Mouse (Mus musculus): ENCODE measurements around the gene Dnajb3.
"Not testable (repeated sequence)": the region's sequence is repeated elsewhere in the genome, so short reads cannot be mapped to it uniquely, and the experiment has no call there.

The Dnajb3 gene

GRCm38 (mm10) chr1:88217144-88217543, 11.6 kb upstream of the Dnajb3 start:
- no peak for DNase-seq (ENCODE audit: low read depth in 2 of 2, low spot score in 2 of 2)

DNA sequence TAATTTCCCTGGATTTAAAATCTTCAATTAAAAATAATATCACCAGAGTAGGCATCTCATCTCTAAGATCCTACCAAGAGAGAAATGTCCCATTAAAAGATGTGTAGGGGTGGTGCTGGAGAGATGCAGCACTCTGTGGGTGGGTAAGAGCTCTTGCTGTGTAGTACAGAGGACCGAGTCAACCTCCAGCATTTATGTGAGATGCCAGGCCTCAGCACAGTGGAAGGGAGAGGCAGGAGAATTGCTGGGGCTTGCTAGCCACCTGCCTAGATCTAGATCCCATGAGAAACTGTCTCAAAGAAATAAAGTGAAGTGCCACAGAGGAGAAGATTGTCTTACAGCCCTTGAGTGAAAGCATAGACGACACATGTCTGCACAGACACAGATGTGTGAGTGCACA, 11.0 kb upstream of the Dnajb3 start:
- no peak for DNase-seq (ENCODE audit: low read depth in 2 of 2, low spot score in 2 of 2)

DNA sequence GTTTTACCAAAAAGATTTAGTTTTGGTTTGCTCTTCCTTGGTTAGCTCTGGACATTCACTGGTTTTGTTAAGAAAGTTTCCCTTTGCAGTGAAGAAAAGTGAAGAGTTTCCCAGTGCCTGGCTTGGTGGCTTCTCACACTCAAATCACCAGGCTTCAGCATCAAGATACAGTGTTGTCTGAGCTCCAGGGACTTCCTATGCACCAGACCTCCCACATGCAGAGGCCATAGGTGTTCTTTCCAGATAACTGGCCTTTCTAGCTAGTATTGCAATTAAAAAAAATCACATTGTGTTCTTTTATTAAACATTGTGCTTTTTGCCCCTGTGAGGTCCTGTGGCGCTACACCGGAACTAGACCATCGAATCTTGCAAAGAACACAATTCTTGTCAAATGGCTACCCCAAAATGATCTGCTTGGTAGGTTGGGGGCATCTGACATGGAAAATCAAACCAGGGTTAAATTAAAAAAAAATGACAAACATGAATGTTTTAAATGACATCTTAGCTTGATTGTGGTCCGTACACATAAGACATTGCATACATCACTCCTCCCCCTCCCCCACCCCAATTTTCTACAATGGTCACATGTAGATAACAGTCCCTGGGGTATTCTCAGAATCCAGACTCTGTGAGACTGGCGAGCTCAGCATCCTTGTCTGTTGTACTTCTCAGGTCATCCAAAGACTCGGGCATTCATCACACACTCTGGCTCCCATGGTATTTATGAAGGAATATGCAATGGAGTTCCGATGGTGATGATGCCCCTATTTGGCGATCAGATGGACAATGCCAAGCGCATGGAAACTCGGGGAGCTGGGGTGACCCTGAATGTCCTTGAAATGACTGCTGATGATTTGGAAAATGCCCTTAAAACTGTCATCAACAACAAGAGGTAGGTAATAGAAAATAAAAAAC, 10.1 kb upstream of the Dnajb3 start:
- peak in 1 of 2 experiments; percentile 1 for DNase-seq (ENCODE audit: low read depth in 2 of 2, low spot score in 2 of 2)

- DNase-seq (ENCODE audit: low read depth in 2 of 2, low spot score in 2 of 2), result no peak
Measured at GRCm38 (mm10) chr1:88214462-88214952, 8.9 kb upstream of the Dnajb3 start.

DNA sequence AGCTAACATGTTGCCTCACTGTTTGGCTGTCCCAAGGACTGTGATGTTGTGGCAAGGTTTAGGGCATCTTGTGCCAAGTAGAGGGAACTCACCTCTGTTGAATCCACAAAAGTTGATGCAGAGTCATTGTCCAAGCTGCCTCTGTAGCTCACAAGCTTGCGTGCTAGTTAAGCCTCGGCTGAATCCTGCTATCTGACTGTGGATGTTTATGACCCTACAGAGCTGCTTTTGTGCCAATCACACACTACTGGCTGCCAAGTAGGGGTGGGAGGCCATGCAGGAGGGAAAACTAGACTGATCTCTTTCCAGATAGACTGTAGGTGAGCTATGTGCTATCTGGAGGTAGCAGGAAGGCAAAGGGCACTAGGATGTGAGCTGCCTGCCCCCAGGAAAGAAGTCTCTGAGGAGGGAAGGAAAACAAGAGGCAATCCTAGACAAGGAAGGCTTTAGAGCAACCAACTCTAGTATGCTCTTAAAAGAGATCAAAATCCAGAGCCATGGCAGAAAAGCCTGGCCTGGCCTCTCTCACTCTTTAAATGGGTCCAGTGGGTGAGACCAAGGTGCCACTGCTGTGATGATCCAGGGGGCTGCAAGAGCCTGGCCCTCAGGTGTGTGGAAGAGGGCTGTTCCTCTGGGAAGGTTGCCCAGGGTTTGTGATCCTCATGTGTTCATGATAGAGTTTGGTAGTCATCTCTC, 8.3 kb upstream of the Dnajb3 start:
- DNase-seq (ENCODE audit: low read depth in 2 of 2, low spot score in 2 of 2), result peak in 1 of 2 experiments; percentile 1

DNA sequence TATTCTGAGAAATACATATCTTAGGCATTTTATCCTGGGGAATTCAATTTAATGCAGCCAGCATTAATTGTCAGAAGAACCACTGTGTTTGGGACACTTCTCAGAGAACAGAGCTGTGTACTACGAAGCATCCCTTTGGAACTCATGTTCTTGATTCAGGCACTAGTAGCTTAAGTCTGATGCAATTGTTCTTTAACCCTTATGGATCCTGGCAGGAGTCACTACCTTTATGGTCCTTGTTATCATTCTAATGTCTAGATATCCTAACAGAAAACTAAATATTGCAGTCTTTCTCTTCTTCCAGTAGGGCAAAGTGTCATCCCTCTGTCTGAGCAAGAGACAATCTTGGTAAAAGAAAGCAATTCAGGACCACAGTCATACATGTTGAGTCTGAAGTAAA, 7.5 kb upstream of the Dnajb3 start:
- no peak for DNase-seq (ENCODE audit: low read depth in 2 of 2, low spot score in 2 of 2)

DNA sequence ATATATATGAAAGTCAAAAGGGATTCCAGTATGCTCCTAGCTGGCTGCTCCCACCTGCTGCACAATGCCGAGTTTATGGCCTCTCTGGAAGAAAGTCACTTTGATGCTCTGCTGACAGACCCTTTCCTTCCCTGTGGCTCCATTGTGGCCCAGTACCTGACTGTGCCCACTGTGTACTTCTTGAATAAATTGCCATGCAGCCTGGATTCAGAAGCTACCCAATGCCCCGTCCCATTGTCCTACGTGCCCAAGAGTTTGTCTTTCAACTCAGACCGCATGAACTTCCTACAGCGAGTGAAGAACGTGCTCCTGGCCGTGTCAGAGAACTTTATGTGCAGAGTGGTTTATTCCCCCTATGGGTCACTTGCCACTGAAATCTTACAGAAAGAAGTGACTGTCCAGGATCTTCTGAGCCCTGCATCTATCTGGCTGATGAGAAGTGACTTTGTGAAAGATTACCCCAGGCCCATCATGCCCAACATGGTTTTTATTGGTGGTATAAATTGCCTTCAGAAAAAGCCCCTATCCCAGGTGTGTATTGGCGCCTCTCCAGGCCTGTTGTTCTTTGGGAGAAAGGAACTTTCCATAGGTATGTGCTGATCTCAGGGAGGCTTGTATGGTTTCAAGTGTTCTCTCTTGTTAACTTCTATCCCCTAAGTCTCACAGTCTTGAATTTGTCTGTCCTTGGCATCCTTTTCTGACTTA, 6.9 kb upstream of the Dnajb3 start:
- no peak for DNase-seq (ENCODE audit: low read depth in 2 of 2, low spot score in 2 of 2)

GRCm38 (mm10) chr1:88211812-88212211, 6.2 kb upstream of the Dnajb3 start, which contains the start of gene Ugt1a1:
TSS of gene Ugt1a1 (plus strand) at chr1:88211959.
- DNase-seq (ENCODE audit: low read depth in 2 of 2, low spot score in 2 of 2), result peak in 1 of 2 experiments; percentile 0

GRCm38 (mm10) chr1:88206843-88207479, 1.4 kb upstream of the Dnajb3 start:
- DNase-seq (ENCODE audit: low read depth in 2 of 2, low spot score in 2 of 2), result no peak

DNA sequence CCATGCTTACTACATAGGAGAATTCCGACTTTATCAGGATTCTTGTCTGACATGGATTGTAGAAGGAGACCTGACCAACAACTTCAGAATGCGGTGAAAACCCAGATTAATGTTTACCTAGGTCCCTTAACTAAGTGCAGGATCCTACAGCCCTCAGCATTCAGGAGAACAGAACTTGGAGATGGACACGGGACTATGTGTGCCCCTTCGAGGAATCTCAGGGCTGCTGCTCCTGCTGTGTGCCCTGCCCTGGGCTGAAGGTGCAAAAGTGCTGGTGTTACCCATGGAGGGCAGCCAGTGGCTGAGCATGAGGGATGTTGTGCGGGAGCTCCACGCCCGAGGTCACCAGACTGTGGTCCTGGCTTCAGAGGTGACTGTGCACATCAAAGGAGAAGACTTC, 5.1 kb downstream of the Dnajb3 start, which contains the start of gene Ugt1a2:
Ugt1a2 (plus strand) TSS at position 146 of the 400 bp plus-strand sequence.
- no peak for DNase-seq (ENCODE audit: low read depth in 2 of 2, low spot score in 2 of 2)

DNA sequence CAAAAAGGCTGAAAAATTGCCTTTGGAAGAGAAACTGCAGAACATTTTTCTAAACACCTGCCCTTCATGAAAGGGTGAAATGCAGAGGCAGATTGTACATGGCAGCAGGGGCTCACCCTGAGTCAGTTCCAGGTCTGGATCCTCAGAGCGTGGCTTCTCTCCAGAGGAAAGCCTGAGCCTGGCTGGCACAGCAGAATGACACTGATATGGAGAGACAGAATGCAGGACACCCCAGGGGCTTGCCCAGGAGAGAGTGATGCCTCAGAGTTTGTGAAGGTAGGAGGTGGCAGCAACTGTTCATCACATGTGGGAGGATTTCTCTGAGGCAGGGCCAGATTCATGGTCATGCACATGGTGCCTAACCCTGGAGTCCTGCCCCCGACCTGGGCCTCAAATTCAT, 5.6 kb downstream of the Dnajb3 start:
- DNase-seq (ENCODE audit: low read depth in 2 of 2, low spot score in 2 of 2), result no peak

DNA sequence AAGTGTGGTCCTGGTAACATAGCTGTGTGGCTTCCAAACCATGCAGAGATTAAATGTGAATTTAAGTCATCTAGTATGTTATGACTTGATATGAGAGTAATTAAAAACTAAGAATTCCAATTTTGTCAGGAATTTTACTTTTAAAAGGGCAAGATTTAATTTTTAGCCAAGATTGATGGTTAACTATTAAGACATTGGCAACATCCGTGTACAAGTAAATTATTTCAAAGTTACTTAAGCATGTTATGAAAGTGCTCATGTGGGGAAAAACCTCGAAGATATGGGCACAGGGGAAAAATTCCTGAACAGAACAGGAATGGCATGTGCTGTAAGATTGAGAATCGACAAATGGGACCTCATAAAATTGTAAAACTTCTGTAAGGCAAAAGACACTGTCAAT, 8.1 kb downstream of the Dnajb3 start:
- DNase-seq (ENCODE audit: low read depth in 2 of 2, low spot score in 2 of 2), result no peak

DNA sequence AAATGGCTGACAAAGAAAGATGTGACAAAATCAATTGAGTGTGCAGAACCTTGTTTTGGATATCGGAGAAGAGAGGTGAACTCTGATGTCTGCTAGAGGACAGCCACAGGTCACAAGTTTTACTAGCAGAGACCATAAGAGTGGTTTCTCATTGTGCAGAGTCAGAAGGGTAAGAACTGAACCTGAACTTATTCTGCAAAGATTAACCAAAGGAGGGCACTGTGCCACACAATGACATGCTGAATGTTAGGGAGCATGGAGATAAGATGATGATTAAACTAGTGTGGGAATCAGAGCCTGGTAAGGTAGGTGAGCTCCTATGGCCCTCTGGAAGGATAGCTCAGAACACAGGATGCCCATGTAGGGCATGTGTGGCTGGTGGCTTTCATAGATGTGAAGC, 9.9 kb downstream of the Dnajb3 start:
- no peak for DNase-seq (ENCODE audit: low read depth in 2 of 2, low spot score in 2 of 2)

DNA sequence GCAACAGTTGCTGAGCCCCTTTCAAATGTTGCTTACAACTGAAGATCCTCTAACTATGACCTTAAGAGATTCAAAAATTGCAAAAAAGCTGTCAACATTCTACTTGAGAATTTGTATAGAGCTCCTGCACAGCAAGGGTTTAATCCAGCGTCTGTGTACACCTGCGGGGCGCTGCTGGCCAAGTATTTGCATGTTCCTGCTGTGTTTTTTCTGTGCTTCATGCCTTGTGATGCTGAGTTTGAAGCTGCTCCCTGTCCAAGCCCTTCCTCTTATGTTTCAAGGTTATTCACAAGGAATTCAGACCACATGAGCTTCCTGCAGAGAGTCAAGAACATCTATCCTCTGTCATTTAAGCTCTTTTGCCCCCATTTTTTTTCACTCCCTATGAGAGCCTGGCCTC, 13.4 kb downstream of the Dnajb3 start:
- no peak for DNase-seq (ENCODE audit: low read depth in 2 of 2, low spot score in 2 of 2)

DNA sequence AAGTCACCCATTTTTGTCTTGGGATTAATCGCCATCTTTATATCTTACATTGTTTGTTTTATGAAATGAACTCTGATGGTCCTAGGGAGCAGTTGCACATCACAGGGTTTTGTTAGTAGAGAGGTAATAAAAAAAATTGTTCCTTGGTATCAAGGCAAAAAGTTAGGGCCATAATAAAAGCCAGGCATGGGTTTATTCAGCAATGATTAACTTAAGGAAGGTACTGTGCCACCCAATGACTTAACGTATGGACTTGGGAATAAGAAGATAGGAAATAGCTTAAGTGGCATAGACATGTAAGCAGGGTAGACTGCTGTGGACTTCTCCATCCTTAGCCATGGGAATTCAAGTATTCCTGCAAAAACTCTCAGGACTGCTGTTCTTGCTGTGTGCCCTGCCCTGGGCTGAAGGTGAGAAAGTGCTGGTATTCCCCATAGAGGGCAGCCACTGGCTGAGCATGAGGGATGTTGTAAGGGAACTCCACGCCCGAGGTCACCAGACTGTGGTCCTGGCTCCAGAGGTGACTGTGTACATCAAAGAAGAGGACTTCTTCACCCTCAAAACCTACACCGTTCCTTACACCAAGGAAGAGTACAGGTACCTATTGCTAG, 19.2 kb downstream of the Dnajb3 start:
- DNase-seq (ENCODE audit: low read depth in 2 of 2, low spot score in 2 of 2), result no peak

GRCm38 (mm10) chr1:88179657-88180056, 25.9 kb downstream of the Dnajb3 start:
- no peak for DNase-seq (ENCODE audit: low read depth in 2 of 2, low spot score in 2 of 2)

GRCm38 (mm10) chr1:88172190-88172589, 33.4 kb downstream of the Dnajb3 start:
- not testable (repeated sequence) for DNase-seq (ENCODE audit: low read depth in 2 of 2, low spot score in 2 of 2)

- DNase-seq (ENCODE audit: low read depth in 2 of 2, low spot score in 2 of 2), result no peak
Measured at GRCm38 (mm10) chr1:88165711-88166110, 39.9 kb downstream of the Dnajb3 start, which contains the start of gene Ugt1a5. TSS of gene Ugt1a5 (plus strand) at chr1:88166012.

GRCm38 (mm10) chr1:88158430-88158829, 47.2 kb downstream of the Dnajb3 start:
- no peak for DNase-seq (ENCODE audit: low read depth in 2 of 2, low spot score in 2 of 2)
